Mouse (Mus musculus): ENCODE measurements around the gene H2-D1.

GRCm38 (mm10) chr17:35250348-35251120 lies 12.0 kb upstream of the H2-D1 start:
- TF ChIP-seq POLR2A (IDR thresholded peaks at IDR 0.05; ENCODE audit: borderline replicate concordance, extremely low read depth, low read depth, low read length) (no peak), CTCF (IDR thresholded peaks at IDR 0.05; ENCODE audit: insufficient read depth, low read length) (no peak)
